Mouse (Mus musculus): ENCODE results near the gene Asic2. TPM values are rescaled to one million over a fixed set of nuclear protein-coding genes. Genes with fewer than 3 reads are reported as not detected.

Gene Asic2
- total and polyA plus RNA-seq, 3 experiments: not detected

DNA sequence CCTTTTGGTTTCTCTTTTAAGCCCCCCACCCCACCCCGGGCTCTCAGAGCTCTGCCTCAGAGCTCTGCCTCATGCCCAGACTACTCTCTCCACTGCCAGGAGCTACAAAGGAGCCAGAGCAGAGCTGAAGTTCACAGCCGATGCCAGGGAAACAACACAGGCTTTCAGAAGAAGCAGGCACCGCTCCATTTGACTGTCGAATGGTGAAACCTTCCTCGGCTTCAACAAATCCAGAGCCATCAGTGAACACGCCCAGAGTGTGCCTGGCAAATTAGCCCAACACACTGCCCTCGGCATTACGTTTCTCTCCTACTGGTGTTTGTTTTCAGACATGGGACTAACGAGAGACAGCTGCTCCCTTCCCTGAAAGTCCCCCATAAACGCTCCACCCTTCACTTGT lies 819.8 kb downstream of the Asic2 start:
- TF ChIP-seq TCF12 (IDR thresholded peaks at IDR 0.05; ENCODE audit: low read depth, low read length) (no peak), ZMIZ1 (IDR thresholded peaks at IDR 0.05; ENCODE audit: low read depth, low read length) (no peak), SMC3 (IDR thresholded peaks at IDR 0.05; ENCODE audit: low read depth, low read length) (no peak), NELFE (IDR thresholded peaks at IDR 0.05; ENCODE audit: low read depth, low read length) (no peak), MAX (IDR thresholded peaks at IDR 0.05; ENCODE audit: low read length) (no peak), CHD1 (IDR thresholded peaks at IDR 0.05; ENCODE audit: low read depth, low read length) (no peak), POLR2A (IDR thresholded peaks at IDR 0.05; ENCODE audit: control insufficient read depth in 1 of 2, insufficient read depth in 1 of 2, low read depth in 1 of 2, low read length in 2 of 2, poor library complexity in 1 of 2) (no peak), GABPA (IDR thresholded peaks at IDR 0.05; ENCODE audit: low read depth, low read length) (no peak), JUND (IDR thresholded peaks at IDR 0.05; ENCODE audit: low read depth, low read length) (no peak), MYB (IDR thresholded peaks at IDR 0.05; ENCODE audit: low read depth, low read length) (no peak), NRF1 (IDR thresholded peaks at IDR 0.05; ENCODE audit: insufficient read depth, low read depth, low read length, poor library complexity, severe bottlenecking) (no peak), MEF2A (IDR thresholded peaks at IDR 0.05; ENCODE audit: extremely low read depth, insufficient replicate concordance, low read depth, low read length, poor library complexity, severe bottlenecking) (no peak), RCOR1 (IDR thresholded peaks at IDR 0.05; ENCODE audit: low read depth, low read length) (no peak), SIN3A (IDR thresholded peaks at IDR 0.05; ENCODE audit: low read length) (no peak), MYC (IDR thresholded peaks at IDR 0.05; ENCODE audit: low read depth, low read length) (no peak)
- Histone ChIP-seq H3K9me3 (replicated peaks; ENCODE audit: insufficient read depth, low read length) (peaks cover 2% of the 10 kb centered on the region; the same call in 1 of the 2 replicates), H3K27me3 (ENCODE audit: control insufficient read depth in 1 of 2, insufficient read depth in 2 of 2, low read length in 2 of 2) (no peaks in the 10 kb centered on the region)

DNA sequence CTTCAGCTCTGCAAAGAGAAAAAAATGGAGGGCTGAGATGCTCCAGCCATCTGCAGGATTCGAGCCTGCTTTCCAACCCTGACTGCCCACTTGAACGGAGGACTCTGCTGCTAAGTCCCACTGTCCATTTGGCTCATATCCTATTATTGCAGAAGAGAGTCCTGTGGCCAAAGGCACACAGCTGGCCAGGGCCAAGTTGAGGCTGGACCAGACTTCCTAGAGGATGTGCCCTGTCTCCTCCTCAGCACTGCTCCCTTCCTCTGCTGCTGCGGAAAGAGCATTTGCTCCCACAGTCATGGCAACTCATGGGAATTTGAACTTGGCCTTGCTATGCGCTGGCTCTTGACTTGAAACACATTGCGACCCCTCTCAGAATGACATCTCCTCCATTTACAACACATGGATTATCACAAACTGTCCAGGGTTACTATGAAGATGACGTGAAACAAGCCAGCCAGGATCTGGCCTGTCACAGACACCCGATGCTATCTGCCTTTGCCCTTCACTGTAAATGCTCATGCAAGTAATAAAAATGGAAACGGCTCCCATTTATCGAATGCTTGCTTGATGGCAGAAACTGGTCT lies 821.6 kb downstream of the Asic2 start:
- DNase-seq (ENCODE audit: low read depth, low spot score): no peak
- Histone ChIP-seq H3K9me3 (replicated peaks; ENCODE audit: insufficient read depth, low read length) (peaks cover 2% of the 10 kb centered on the region; the same call in 1 of the 2 replicates), H3K36me3 (ENCODE audit: control insufficient read depth in 1 of 2, insufficient read depth in 2 of 2, low read length in 2 of 2) (no peaks in the 10 kb centered on the region), H3K9ac (ENCODE audit: control insufficient read depth, low read depth, low read length, poor library complexity, severe bottlenecking) (no peak overlapping the region), H3K79me2 (ENCODE audit: control insufficient read depth, insufficient read depth, low read length, poor library complexity) (no peaks in the 10 kb centered on the region), H3K4me1 (ENCODE audit: control insufficient read depth in 1 of 2, insufficient read depth in 2 of 2, low read length in 2 of 2) (no peaks in the 10 kb centered on the region), H3K27ac (ENCODE audit: control insufficient read depth, low read depth, low read length) (no peak overlapping the region), H3K27me3 (ENCODE audit: control insufficient read depth in 1 of 2, insufficient read depth in 2 of 2, low read length in 2 of 2) (no peaks in the 10 kb centered on the region), H3K4me3 (ENCODE audit: control insufficient read depth in 1 of 2, insufficient read depth in 1 of 2, low read depth in 2 of 2, low read length in 2 of 2) (no peak overlapping the region)
- TF ChIP-seq E2F4 (IDR thresholded peaks at IDR 0.05; ENCODE audit: borderline replicate concordance, low read depth, low read length): no peak

More for the DNA sequence above, 819.8 kb downstream of the Asic2 start:
- no peaks in the 10 kb centered on the region for H3K4me1 ChIP-seq (ENCODE audit: control insufficient read depth in 1 of 2, insufficient read depth in 2 of 2, low read length in 2 of 2)
- no peaks in the 10 kb centered on the region for H3K36me3 ChIP-seq (ENCODE audit: control insufficient read depth in 1 of 2, insufficient read depth in 2 of 2, low read length in 2 of 2)
- no peak for DNase-seq (ENCODE audit: low read depth, low spot score)
- H3K4me3 ChIP-seq (ENCODE audit: control insufficient read depth in 1 of 2, insufficient read depth in 1 of 2, low read depth in 2 of 2, low read length in 2 of 2): no peak overlapping the region
- H3K79me2 ChIP-seq (ENCODE audit: control insufficient read depth, insufficient read depth, low read length, poor library complexity): no peaks in the 10 kb centered on the region
- no peak overlapping the region for H3K9ac ChIP-seq (ENCODE audit: control insufficient read depth, low read depth, low read length, poor library complexity, severe bottlenecking)
- H3K27ac ChIP-seq (ENCODE audit: control insufficient read depth, low read depth, low read length): no peak overlapping the region
